Mouse (Mus musculus) stomach, embryonic 14.5 days (tissue): ENCODE results near the gene Mpp6. TPM values are rescaled to one million over a fixed set of nuclear protein-coding genes. Genes with fewer than 3 reads are reported as not detected.

Source experiments
- ATAC-seq: fragments of 200-750 bp; cut with Nextera tagmentation; 2 replicates; pipeline ENCODE4 v1.8.0; 2017; ENCODE audit warnings: low read depth, moderate TSS enrichment; ENCODE audit not compliant: insufficient number of reproducible peaks, insufficient read depth, low FRiP score
- H3K27ac ChIP-seq: fragments of 300-500 bp; sonication (generic); 2 replicates; pipeline ENCODE4 v1.5.1; 2014; ENCODE audit warnings: mild to moderate bottlenecking, low read length, moderate library complexity, mixed read lengths
- H3K27me3 ChIP-seq: fragments of 300-500 bp; sonication (generic); 2 replicates; pipeline ENCODE4 v1.6.1; 2014; ENCODE audit warnings: low read length, control low read depth, mixed read lengths; ENCODE audit not compliant: control insufficient read depth, insufficient read depth
- H3K36me3 ChIP-seq: fragments of 300-500 bp; sonication (generic); 2 replicates; pipeline ENCODE4 v1.6.1; 2014; ENCODE audit warnings: mild to moderate bottlenecking, control low read depth, low read length, moderate library complexity, mixed read lengths; ENCODE audit not compliant: control insufficient read depth, insufficient read depth
- H3K4me1 ChIP-seq: fragments of 300-500 bp; sonication (generic); 2 replicates; pipeline ENCODE4 v1.6.1; 2014; ENCODE audit warnings: low read length, control low read depth, mixed read lengths; ENCODE audit not compliant: control insufficient read depth, insufficient read depth
- H3K4me2 ChIP-seq: fragments of 300-500 bp; sonication (generic); replicated peaks from 2 replicates; pipeline ENCODE4 v1.6.1; 2014; ENCODE audit warnings: low read depth, low read length, control low read depth
- H3K4me3 ChIP-seq: fragments of 300-500 bp; sonication (generic); 2 replicates; pipeline ENCODE4 v1.5.1; 2014; ENCODE audit warnings: low read depth, low read length, control low read depth
- H3K9ac ChIP-seq: fragments of 300-500 bp; sonication (generic); replicated peaks from 2 replicates; pipeline ENCODE4 v1.6.1; 2014; ENCODE audit warnings: low read depth, mild to moderate bottlenecking, control low read depth, low read length, moderate library complexity, mixed read lengths
- H3K9me3 ChIP-seq: fragments of 300-500 bp; sonication (generic); 2 replicates; pipeline ENCODE4 v1.6.1; 2016; ENCODE audit warnings: low read depth, low read length, control low read depth; ENCODE audit not compliant: control insufficient read depth
- WGBS: fragments of 180-500 bp; shearing (Covaris S2); extraction: QIAGEN DNeasy Blood & Tissue Kit; methylation state at CpG from one replicate; pipeline ENCODE4 v1.1.7; 2014; 5-methylcytosine and 5-hydroxymethylcytosine counted together
- polyA plus RNA-seq: library from polyadenylated mRNA; unstranded; fragments of >200 nt; fragmentation: Nextera tagmentation; extraction: Ambion mirVana; gene quantifications from 2 replicates; pipeline ENCODE4 v1.2.1, GENCODE M21; 2014

Mpp6 gene
- polyA plus RNA-seq, 1 experiment from 2014 or later = 59.2 TPM

DNA sequence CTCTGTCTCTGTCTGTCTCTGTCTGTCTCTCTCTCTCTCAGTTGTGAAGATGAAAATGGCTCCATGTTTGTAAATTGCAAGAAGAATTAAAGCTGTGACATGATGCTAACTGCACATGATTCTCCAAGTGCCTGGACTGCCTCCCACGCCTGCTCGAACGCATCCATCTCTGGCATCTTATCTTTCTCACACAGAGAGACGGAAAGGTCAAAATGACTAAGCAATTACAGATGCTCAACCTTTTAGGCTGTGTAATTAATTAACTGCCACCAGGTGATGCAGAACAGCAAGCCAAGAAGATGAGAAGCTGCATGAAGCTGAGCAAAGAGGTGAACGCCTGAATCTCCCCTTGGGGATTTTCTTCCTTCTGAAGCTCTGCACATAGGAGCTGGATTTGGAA is 130.4 kb downstream of the Mpp6 start:
- no peaks in the 10 kb centered on the region for H3K27me3 ChIP-seq
- H3K9ac ChIP-seq = no peak overlapping the region
- H3K36me3 ChIP-seq = no peaks in the 10 kb centered on the region
- H3K9me3 ChIP-seq = no peaks in the 10 kb centered on the region
- H3K27ac ChIP-seq = no peak overlapping the region
- 62% methylated on average over 5 of the region's 5 CpGs for WGBS
- no peak overlapping the region for H3K4me2 ChIP-seq
- ATAC-seq = no peak
- H3K4me3 ChIP-seq = no peak overlapping the region
- no peaks in the 10 kb centered on the region for H3K4me1 ChIP-seq

DNA sequence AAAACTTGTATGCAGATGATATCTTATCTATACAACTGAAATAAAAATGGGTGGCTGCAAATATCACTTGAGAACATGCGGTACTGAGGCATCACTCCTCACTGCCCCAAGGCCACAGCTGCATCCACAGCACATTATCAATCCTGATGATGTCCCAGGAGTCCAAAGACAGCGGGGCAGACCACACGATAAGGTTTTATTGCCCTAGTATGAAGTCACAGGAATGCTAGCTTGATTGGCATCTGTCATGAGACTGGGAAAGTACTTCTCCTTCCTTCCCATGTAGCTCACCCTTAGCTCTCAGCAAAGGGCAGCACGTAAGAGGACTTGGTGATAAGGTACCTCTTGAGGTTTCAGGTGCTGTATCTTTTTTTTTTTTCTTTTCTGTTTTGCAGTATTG is 134.1 kb downstream of the Mpp6 start:
- Histone ChIP-seq H3K27me3 (no peaks in the 10 kb centered on the region), H3K4me3 (no peak overlapping the region), H3K36me3 (no peaks in the 10 kb centered on the region), H3K4me2 (no peak overlapping the region), H3K4me1 (no peaks in the 10 kb centered on the region), H3K9me3 (no peaks in the 10 kb centered on the region), H3K9ac (no peak overlapping the region), H3K27ac (no peak overlapping the region)
- ATAC-seq = no peak
- WGBS = 74% methylated on average over 4 of the region's 4 CpGs

- H3K36me3 ChIP-seq = no peaks in the 10 kb centered on the region
- 69% methylated on average over 4 of the region's 4 CpGs for WGBS
- no peak overlapping the region for H3K4me3 ChIP-seq
- no peak overlapping the region for H3K4me2 ChIP-seq
- H3K27me3 ChIP-seq = no peaks in the 10 kb centered on the region
- no peak overlapping the region for H3K9ac ChIP-seq
- no peaks in the 10 kb centered on the region for H3K4me1 ChIP-seq
- no peaks in the 10 kb centered on the region for H3K9me3 ChIP-seq
- ATAC-seq = no peak
- H3K27ac ChIP-seq = no peak overlapping the region
These were observed 134.9 kb downstream of the Mpp6 start for GRCm38 (mm10) chr6:50244967-50245366.

GRCm38 (mm10) chr6:50247356-50247755 is 137.3 kb downstream of the Mpp6 start:
- Histone ChIP-seq H3K4me1 (no peaks in the 10 kb centered on the region), H3K9me3 (no peaks in the 10 kb centered on the region), H3K4me3 (no peak overlapping the region), H3K36me3 (no peaks in the 10 kb centered on the region), H3K4me2 (no peak overlapping the region), H3K27me3 (no peaks in the 10 kb centered on the region), H3K9ac (no peak overlapping the region), H3K27ac (no peak overlapping the region)
- 78% methylated on average over 2 of the region's 2 CpGs for WGBS
- no peak for ATAC-seq

GRCm38 (mm10) chr6:50247791-50248190 is 137.8 kb downstream of the Mpp6 start:
- Histone ChIP-seq H3K4me1 (no peaks in the 10 kb centered on the region), H3K27ac (no peak overlapping the region), H3K4me3 (no peak overlapping the region), H3K27me3 (no peaks in the 10 kb centered on the region), H3K36me3 (no peaks in the 10 kb centered on the region), H3K9ac (no peak overlapping the region), H3K4me2 (no peak overlapping the region), H3K9me3 (no peaks in the 10 kb centered on the region)
- 84% methylated on average over 4 of the region's 4 CpGs for WGBS
- ATAC-seq = no peak

Other genes with a start within 250 kb of the Mpp6 start
- 38.3 and 38.6 TPM in 2 replicates for gene Gsdme, start 153.6 kb downstream of the Mpp6 start, polyA plus RNA-seq